Mouse (Mus musculus): ENCODE measurements around the gene Gprc5b. TPM values are rescaled to one million over a fixed set of nuclear protein-coding genes. Genes with fewer than 3 reads are reported as not detected.

The Gprc5b gene
- polyA plus RNA-seq, 1 experiment from 2014 or later, result 3.0 TPM

DNA sequence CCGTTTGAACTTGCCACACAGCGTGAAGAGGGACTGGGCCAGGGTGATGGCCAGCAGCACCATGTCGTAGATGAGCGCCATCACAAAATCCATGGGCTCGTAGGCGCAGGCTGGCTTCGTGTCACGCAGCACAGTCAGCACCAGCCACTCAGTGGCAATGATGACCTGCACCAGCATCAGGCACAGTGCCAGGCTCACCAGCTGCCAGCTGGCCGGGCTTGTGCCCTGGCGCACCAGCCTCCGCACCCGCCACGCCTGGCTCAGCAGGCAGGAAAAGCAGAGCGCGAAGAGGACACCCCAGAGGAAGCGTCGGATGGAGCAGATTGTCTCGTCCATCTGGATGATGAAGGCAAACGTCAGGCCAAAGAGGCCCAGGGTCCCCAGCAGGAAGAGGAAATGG, 11.1 kb downstream of the Gprc5b start:
- no peak overlapping the region for H3K27ac ChIP-seq
- 0 out of 2 replicates have a peak, but pooled peaks cover 5% of the 10 kb centered on the region for H3K27me3 ChIP-seq (ENCODE audit: insufficient read depth, poor library complexity, severe bottlenecking)
- 87% methylated on average over 19 of the region's 19 CpGs for WGBS
- DNase-seq (ENCODE audit: low spot score), result no peak
- no peak overlapping the region for H3K4me3 ChIP-seq
- peaks cover 15% of the 10 kb centered on the region; the same call in 1 of the 2 replicates for H3K36me3 ChIP-seq
- no peaks in the 10 kb centered on the region for H3K9me3 ChIP-seq
- no peaks in the 10 kb centered on the region for H3K4me1 ChIP-seq

DNA sequence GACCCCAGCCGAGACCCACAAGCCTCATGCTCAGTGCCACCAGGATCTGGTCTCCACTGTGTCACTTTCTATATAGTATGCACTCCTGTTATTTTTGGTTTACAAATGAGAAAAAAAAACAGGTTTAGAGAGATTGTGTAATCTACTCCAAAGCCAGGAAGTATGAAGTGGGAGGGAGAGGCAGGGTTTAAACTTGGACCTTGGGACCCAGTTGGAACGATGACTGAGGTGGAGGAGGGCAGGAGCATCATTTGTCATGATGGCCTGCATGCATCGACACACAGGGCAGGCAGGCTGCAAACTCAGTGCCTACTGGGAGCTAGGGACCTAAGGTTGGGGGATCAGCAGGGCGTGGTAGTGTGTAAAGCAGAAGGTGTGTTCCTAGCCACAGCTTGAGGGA, 12.4 kb downstream of the Gprc5b start:
- H3K4me1 ChIP-seq, result peaks cover 5% of the 10 kb centered on the region; the same call in 1 of the 2 replicates
- H3K4me3 ChIP-seq, result no peak overlapping the region
- 0 out of 2 replicates have a peak, but pooled peaks cover 5% of the 10 kb centered on the region for H3K27me3 ChIP-seq (ENCODE audit: insufficient read depth, poor library complexity, severe bottlenecking)
- no peak overlapping the region for H3K27ac ChIP-seq
- H3K9me3 ChIP-seq, result no peaks in the 10 kb centered on the region
- 78% methylated on average over 4 of the region's 4 CpGs for WGBS
- peaks cover 15% of the 10 kb centered on the region; the same call in 1 of the 2 replicates for H3K36me3 ChIP-seq
- DNase-seq (ENCODE audit: low spot score), result no peak

- H3K27me3 ChIP-seq (ENCODE audit: insufficient read depth, poor library complexity, severe bottlenecking), result 0 out of 2 replicates have a peak, but pooled peaks cover 5% of the 10 kb centered on the region
- no peak for DNase-seq (ENCODE audit: low spot score)
- 91% methylated on average over 5 of the region's 5 CpGs for WGBS
Observed at GRCm38 (mm10) chr7:118981831-118982230, 13.2 kb downstream of the Gprc5b start.

DNA sequence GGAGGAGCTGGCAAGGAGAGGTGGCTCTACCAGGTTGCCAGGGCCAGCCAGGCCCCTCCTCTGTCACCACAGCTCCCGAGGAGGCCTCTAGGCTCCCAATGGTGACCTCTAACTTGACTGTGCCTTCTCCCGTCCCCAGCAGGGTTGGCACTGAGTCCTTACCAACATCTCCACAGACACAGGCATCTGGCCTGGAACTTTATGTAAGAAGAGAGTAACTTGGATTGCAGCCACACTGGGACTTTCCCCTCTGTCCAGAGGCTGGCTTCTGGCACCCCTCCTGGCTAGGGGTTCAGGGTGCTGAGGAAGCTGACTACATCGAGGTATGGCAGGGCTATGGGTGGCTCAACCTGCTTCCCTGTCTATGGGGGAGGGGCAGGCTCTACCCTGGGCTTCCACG, 13.7 kb downstream of the Gprc5b start:
- 75% methylated on average over 4 of the region's 4 CpGs for WGBS
- no peak overlapping the region for H3K27ac ChIP-seq
- DNase-seq (ENCODE audit: low spot score), result no peak

More at GRCm38 (mm10) chr7:118981831-118982230, 13.2 kb downstream of the Gprc5b start:
- Histone ChIP-seq H3K4me1 (peaks cover 10% of the 10 kb centered on the region; the same call in 1 of the 2 replicates), H3K4me3 (no peak overlapping the region), H3K27ac (no peak overlapping the region), H3K36me3 (peaks cover 15% of the 10 kb centered on the region; the same call in 1 of the 2 replicates), H3K9me3 (no peaks in the 10 kb centered on the region)

GRCm38 (mm10) chr7:118979708-118980107, 15.3 kb downstream of the Gprc5b start:
- DNase-seq (ENCODE audit: low spot score), result no peak
- H3K4me1 ChIP-seq, result peaks cover 20% of the 10 kb centered on the region
- 0 out of 2 replicates have a peak, but pooled peaks cover 5% of the 10 kb centered on the region for H3K27me3 ChIP-seq (ENCODE audit: insufficient read depth, poor library complexity, severe bottlenecking)
- WGBS, result 78% methylated on average over 9 of the region's 9 CpGs
- H3K27ac ChIP-seq, result no peak overlapping the region
- H3K9me3 ChIP-seq, result no peaks in the 10 kb centered on the region
- H3K4me3 ChIP-seq, result no peak overlapping the region
- H3K36me3 ChIP-seq, result peaks cover 15% of the 10 kb centered on the region; the same call in 1 of the 2 replicates

More for the DNA sequence above, 13.7 kb downstream of the Gprc5b start:
- Histone ChIP-seq H3K4me1 (peaks cover 14% of the 10 kb centered on the region), H3K9me3 (no peaks in the 10 kb centered on the region), H3K27me3 (ENCODE audit: insufficient read depth, poor library complexity, severe bottlenecking) (0 out of 2 replicates have a peak, but pooled peaks cover 5% of the 10 kb centered on the region), H3K4me3 (no peak overlapping the region), H3K36me3 (peaks cover 15% of the 10 kb centered on the region; the same call in 1 of the 2 replicates)

- H3K27me3 ChIP-seq (ENCODE audit: insufficient read depth, poor library complexity, severe bottlenecking), result 0 out of 2 replicates have a peak, but pooled peaks cover 5% of the 10 kb centered on the region
- no peak for DNase-seq (ENCODE audit: low spot score)
- 76% methylated on average over 7 of the region's 7 CpGs for WGBS
- no peak overlapping the region for H3K27ac ChIP-seq
- no peaks in the 10 kb centered on the region for H3K9me3 ChIP-seq
- peaks cover 20% of the 10 kb centered on the region for H3K4me1 ChIP-seq
- peaks cover 16% of the 10 kb centered on the region; the same call in 1 of the 2 replicates for H3K36me3 ChIP-seq
- no peak overlapping the region for H3K4me3 ChIP-seq
Observed at GRCm38 (mm10) chr7:118979121-118979520, 15.9 kb downstream of the Gprc5b start.

DNA sequence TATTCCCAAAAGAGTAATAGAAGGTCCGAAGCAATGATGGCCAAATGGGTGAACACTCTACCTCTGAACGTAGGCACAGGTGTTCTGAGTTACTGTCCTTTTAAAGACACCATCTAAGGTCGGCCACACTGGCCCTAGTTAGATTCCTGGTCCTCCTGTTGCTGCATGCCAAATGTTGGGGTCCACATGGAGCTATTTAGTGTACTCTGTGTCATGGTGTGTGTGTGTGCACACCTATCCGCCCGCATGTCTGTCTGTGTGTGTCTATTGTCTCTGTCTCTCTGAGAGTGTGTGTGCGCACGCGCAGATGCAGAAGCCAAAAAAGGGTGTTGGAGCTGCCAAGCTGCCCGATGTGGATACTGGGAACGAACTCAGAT, 17.9 kb downstream of the Gprc5b start:
- 0 out of 2 replicates have a peak, but pooled peaks cover 5% of the 10 kb centered on the region for H3K27me3 ChIP-seq (ENCODE audit: insufficient read depth, poor library complexity, severe bottlenecking)
- H3K9me3 ChIP-seq, result no peaks in the 10 kb centered on the region
- H3K4me3 ChIP-seq, result no peak overlapping the region
- H3K36me3 ChIP-seq, result peaks cover 6% of the 10 kb centered on the region; the same call in 1 of the 2 replicates
- H3K4me1 ChIP-seq, result peaks cover 20% of the 10 kb centered on the region
- H3K27ac ChIP-seq, result no peak overlapping the region
- DNase-seq (ENCODE audit: low spot score), result no peak
- WGBS, result 85% methylated on average over 10 of the region's 10 CpGs

DNA sequence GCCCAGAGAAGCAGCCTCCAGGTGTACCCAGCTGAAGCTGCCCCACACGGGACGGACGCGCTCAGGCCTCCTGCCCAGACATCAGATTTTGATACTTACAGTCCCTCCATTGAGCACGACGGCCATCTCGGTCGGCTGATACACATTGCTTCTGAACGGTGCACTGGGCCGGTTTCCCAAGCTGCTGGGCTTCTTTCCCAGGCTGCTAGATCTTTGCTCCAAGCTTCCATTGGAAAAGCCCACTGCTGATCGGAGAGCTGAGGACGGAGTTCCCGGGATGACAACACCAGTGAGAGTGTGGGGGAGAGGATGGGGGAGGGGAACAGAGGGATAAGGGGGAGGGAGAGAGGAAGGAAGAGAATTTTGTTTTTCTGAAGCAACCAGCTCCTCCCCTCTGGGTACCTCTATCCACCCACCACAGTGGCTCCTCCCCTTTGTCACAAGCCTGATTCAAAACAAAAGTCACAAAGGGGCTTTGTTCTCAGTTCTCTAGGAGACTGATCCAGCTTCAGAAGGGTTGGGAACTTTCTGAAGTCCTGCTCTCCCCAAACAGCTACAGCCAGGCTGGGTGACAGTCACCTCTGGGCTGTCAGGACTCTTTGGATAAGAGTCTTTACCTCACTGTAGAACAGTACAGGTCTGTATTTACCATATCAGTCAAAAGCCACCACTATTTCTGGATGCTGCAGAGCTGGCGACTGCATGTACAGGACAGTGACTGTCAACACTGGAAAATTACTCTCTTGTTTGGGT, 18.4 kb downstream of the Gprc5b start:
- H3K27ac ChIP-seq, result no peak overlapping the region
- H3K27me3 ChIP-seq (ENCODE audit: insufficient read depth, poor library complexity, severe bottlenecking), result 0 out of 2 replicates have a peak, but pooled peaks cover 5% of the 10 kb centered on the region
- peaks cover 6% of the 10 kb centered on the region; the same call in 1 of the 2 replicates for H3K36me3 ChIP-seq
- no peaks in the 10 kb centered on the region for H3K9me3 ChIP-seq
- 29% methylated on average over 14 of the region's 14 CpGs for WGBS
- peaks cover 20% of the 10 kb centered on the region for H3K4me1 ChIP-seq
- no peak overlapping the region; the same call in 1 of the 2 replicates for H3K4me3 ChIP-seq
- DNase-seq (ENCODE audit: low spot score), result no peak

- WGBS, result 54% methylated on average over 3 of the region's 3 CpGs
- no peak for DNase-seq (ENCODE audit: low spot score)
- Histone ChIP-seq H3K36me3 (peaks cover 4% of the 10 kb centered on the region; the same call in 1 of the 2 replicates), H3K27ac (no peak overlapping the region), H3K4me3 (no peak overlapping the region), H3K27me3 (ENCODE audit: insufficient read depth, poor library complexity, severe bottlenecking) (no peaks in the 10 kb centered on the region), H3K4me1 (peaks cover 20% of the 10 kb centered on the region), H3K9me3 (no peaks in the 10 kb centered on the region)
Observed at GRCm38 (mm10) chr7:118975837-118976236, 19.2 kb downstream of the Gprc5b start.

DNA sequence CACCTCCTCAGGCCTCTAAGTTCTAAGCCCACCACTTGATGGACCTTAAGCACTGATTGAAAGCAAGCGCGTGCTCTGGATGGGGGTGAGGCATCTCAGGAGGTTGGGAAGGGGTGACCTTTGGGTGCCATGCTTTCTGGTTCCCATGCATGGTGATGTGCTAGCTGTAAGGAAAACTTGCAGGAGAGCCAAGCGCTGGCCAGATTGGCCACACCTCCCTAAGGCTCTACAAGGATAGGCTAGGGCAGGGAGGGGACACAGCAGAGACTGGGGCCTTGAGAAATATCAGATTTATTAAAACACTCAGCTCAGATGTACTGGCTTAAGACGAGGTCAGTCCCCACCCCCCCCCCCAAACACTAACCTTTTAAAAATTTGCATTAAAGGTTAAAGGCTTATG, 21.6 kb downstream of the Gprc5b start:
- Histone ChIP-seq H3K9me3 (no peaks in the 10 kb centered on the region), H3K4me1 (peaks cover 17% of the 10 kb centered on the region), H3K27me3 (ENCODE audit: insufficient read depth, poor library complexity, severe bottlenecking) (no peaks in the 10 kb centered on the region), H3K27ac (no peak overlapping the region), H3K4me3 (no peak overlapping the region), H3K36me3 (peaks cover 4% of the 10 kb centered on the region; the same call in 1 of the 2 replicates)
- 81% methylated on average over 4 of the region's 4 CpGs for WGBS
- no peak for DNase-seq (ENCODE audit: low spot score)

- Histone ChIP-seq H3K27me3 (ENCODE audit: insufficient read depth, poor library complexity, severe bottlenecking) (no peaks in the 10 kb centered on the region), H3K9me3 (no peaks in the 10 kb centered on the region), H3K27ac (no peak overlapping the region), H3K36me3 (peaks cover 4% of the 10 kb centered on the region; the same call in 1 of the 2 replicates), H3K4me3 (no peak overlapping the region), H3K4me1 (peaks cover 15% of the 10 kb centered on the region)
- WGBS, result 79% methylated on average over 5 of the region's 5 CpGs
- no peak for DNase-seq (ENCODE audit: low spot score)
Observed at GRCm38 (mm10) chr7:118972306-118972705, 22.7 kb downstream of the Gprc5b start.

- Histone ChIP-seq H3K4me3 (no peak overlapping the region), H3K9me3 (no peaks in the 10 kb centered on the region), H3K27me3 (ENCODE audit: insufficient read depth, poor library complexity, severe bottlenecking) (no peaks in the 10 kb centered on the region), H3K27ac (no peak overlapping the region), H3K36me3 (peaks cover 4% of the 10 kb centered on the region; the same call in 1 of the 2 replicates), H3K4me1 (peaks cover 7% of the 10 kb centered on the region)
- no peak for DNase-seq (ENCODE audit: low spot score)
- 63% methylated on average over 8 of the region's 8 CpGs for WGBS
Observed at GRCm38 (mm10) chr7:118971499-118971898, 23.5 kb downstream of the Gprc5b start.

- 76% methylated on average over 3 of the region's 3 CpGs for WGBS
- Histone ChIP-seq H3K27me3 (ENCODE audit: insufficient read depth, poor library complexity, severe bottlenecking) (no peaks in the 10 kb centered on the region), H3K27ac (no peak overlapping the region), H3K4me3 (no peak overlapping the region), H3K9me3 (no peaks in the 10 kb centered on the region), H3K4me1 (peaks cover 6% of the 10 kb centered on the region; the same call in 1 of the 2 replicates), H3K36me3 (no peaks in the 10 kb centered on the region)
- no peak for DNase-seq (ENCODE audit: low spot score)
Observed at GRCm38 (mm10) chr7:118968870-118969269, 26.1 kb downstream of the Gprc5b start.

Measured in heart, embryonic 10.5 days (tissue).